Mouse (Mus musculus): ENCODE measurements around the gene Slc6a16. TPM values are rescaled to one million over a fixed set of nuclear protein-coding genes. Genes with fewer than 3 reads are reported as not detected.

Gene Slc6a16
- polyA plus RNA-seq, 1 experiment from 2014 or later = 0.24 TPM

DNA sequence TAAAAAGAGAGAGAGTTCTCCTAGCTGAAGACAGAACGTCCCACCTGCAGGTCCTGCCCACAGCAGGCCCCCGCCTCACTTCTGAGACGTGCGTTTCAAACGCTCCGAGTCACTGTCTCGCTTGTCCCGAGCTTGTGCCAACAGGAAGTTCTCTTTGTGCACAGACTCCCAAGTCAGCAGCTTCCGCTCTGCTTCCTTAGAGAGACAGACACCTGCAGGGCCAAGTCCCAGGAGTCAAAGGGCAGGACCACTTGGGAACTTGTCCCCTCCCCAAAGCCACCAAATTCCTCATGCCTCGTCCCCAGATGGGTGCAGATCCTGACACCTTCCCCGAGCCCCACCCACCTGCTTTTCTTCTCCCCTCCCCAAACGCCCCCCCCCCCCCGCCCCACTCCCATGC is 64.0 kb downstream of the Slc6a16 start:
- no peak for ATAC-seq
- WGBS = 13% methylated on average over 11 of the region's 13 CpGs
- H3K9ac ChIP-seq (replicated peaks) = peak overlapping the region; percentile 41; the same call in 1 of the 2 replicates

DNA sequence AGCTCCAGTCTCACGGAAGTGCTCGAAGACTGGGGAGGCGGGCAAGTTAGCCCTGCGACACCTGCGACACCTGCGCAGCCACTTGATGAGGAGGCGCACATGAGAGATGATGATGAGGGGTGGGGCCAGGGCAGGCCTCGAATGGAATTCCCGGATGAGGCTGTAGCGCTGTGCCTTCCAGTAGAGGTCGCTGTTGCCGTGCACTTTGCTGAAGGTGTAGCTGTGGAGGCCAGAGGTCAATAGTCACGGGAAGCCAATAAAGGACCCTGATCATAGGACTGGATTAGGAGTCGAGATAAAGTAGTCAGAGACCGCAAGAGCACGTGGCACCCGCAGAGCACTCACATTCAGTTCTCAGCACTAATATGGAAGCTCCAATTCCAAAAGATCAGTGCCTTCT is 64.4 kb downstream of the Slc6a16 start:
- H3K9ac ChIP-seq (replicated peaks) = peak overlapping the region; percentile 41; the same call in 1 of the 2 replicates
- WGBS = 3% methylated on average over 17 of the region's 17 CpGs
- H3K27ac ChIP-seq = no peak overlapping the region
- peaks cover 3% of the 10 kb centered on the region; the same call in 1 of the 2 replicates for H3K27me3 ChIP-seq
- peak overlapping the region; percentile 23 for H3K4me3 ChIP-seq (replicated peaks)
- ATAC-seq = peak; percentile 65
- 0 out of 2 replicates have a peak, but pooled peaks cover 6% of the 10 kb centered on the region for H3K36me3 ChIP-seq
- peaks cover 32% of the 10 kb centered on the region for H3K4me1 ChIP-seq (replicated peaks)
- H3K9me3 ChIP-seq = no peaks in the 10 kb centered on the region
- H3K4me2 ChIP-seq (replicated peaks) = peak overlapping the region; percentile 47

More for the DNA sequence above, 64.0 kb downstream of the Slc6a16 start:
- Histone ChIP-seq H3K36me3 (0 out of 2 replicates have a peak, but pooled peaks cover 6% of the 10 kb centered on the region), H3K27ac (no peak overlapping the region), H3K4me1 (replicated peaks) (peaks cover 32% of the 10 kb centered on the region), H3K4me2 (replicated peaks) (peak overlapping the region; percentile 47), H3K27me3 (peaks cover 3% of the 10 kb centered on the region; the same call in 1 of the 2 replicates), H3K9me3 (no peaks in the 10 kb centered on the region), H3K4me3 (replicated peaks) (peak overlapping the region; percentile 23)

GRCm38 (mm10) chr7:45308551-45309240 is 67.8 kb downstream of the Slc6a16 start:
- no peak for ATAC-seq

GRCm38 (mm10) chr7:45309455-45309854 is 68.6 kb downstream of the Slc6a16 start:
- Histone ChIP-seq H3K4me2 (replicated peaks) (no peak overlapping the region), H3K36me3 (no peaks in the 10 kb centered on the region), H3K4me1 (replicated peaks) (peaks cover 35% of the 10 kb centered on the region), H3K9me3 (no peaks in the 10 kb centered on the region), H3K27ac (peak overlapping the region; percentile 39; the same call in 1 of the 2 replicates), H3K4me3 (replicated peaks) (no peak overlapping the region), H3K9ac (replicated peaks) (no peak overlapping the region), H3K27me3 (no peaks in the 10 kb centered on the region)
- peak; percentile 21; the same call in 1 of the 2 replicates for ATAC-seq
- 10% methylated on average over 9 of the region's 9 CpGs for WGBS

More at GRCm38 (mm10) chr7:45308551-45309240, 67.8 kb downstream of the Slc6a16 start:
- peak overlapping the region; percentile 39; the same call in 1 of the 2 replicates for H3K27ac ChIP-seq
- no peaks in the 10 kb centered on the region for H3K9me3 ChIP-seq
- H3K9ac ChIP-seq (replicated peaks) = peak overlapping the region; percentile 29; the same call in 1 of the 2 replicates
- peaks cover 2% of the 10 kb centered on the region; the same call in 1 of the 2 replicates for H3K27me3 ChIP-seq
- WGBS = 66% methylated on average over 15 of the region's 15 CpGs
- H3K36me3 ChIP-seq = 0 out of 2 replicates have a peak, but pooled peaks cover under 1% of the 10 kb centered on the region
- H3K4me2 ChIP-seq (replicated peaks) = no peak overlapping the region
- H3K4me1 ChIP-seq (replicated peaks) = peaks cover 35% of the 10 kb centered on the region
- H3K4me3 ChIP-seq (replicated peaks) = no peak overlapping the region

DNA sequence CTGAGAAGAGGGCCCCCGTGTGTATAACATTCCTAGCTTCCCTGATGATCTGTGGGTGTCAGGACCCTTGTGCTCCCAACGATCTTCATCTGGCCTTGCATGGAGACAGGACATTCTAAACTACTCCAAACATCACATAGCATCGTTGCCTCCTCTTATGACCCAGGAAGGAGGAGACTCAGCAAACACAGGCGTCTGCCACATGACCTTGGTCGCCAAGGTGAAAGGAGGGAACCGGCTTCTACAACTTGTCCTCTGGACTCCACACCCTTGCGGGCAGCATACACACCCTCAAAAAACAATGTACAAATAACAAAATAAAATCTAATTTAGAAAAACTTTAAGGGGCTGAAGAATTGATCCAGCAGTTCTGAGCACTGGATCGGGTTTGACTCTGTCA is 71.1 kb downstream of the Slc6a16 start:
- H3K9me3 ChIP-seq = no peaks in the 10 kb centered on the region
- H3K4me3 ChIP-seq (replicated peaks) = no peak overlapping the region
- no peak overlapping the region for H3K4me2 ChIP-seq (replicated peaks)
- no peaks in the 10 kb centered on the region for H3K36me3 ChIP-seq
- no peaks in the 10 kb centered on the region for H3K27me3 ChIP-seq
- WGBS = 79% methylated on average over 8 of the region's 8 CpGs
- H3K9ac ChIP-seq (replicated peaks) = no peak overlapping the region
- peaks cover 24% of the 10 kb centered on the region for H3K4me1 ChIP-seq (replicated peaks)
- no peak overlapping the region for H3K27ac ChIP-seq
- ATAC-seq = no peak

- Histone ChIP-seq H3K9me3 (no peaks in the 10 kb centered on the region), H3K9ac (replicated peaks) (no peak overlapping the region), H3K27ac (peak overlapping the region; percentile 25; the same call in 1 of the 2 replicates), H3K4me1 (replicated peaks) (peaks cover 24% of the 10 kb centered on the region), H3K4me2 (replicated peaks) (no peak overlapping the region), H3K4me3 (replicated peaks) (no peak overlapping the region), H3K27me3 (no peaks in the 10 kb centered on the region), H3K36me3 (no peaks in the 10 kb centered on the region)
- WGBS = 37% methylated on average over 10 of the region's 10 CpGs
- no peak for ATAC-seq
These were observed 72.0 kb downstream of the Slc6a16 start for GRCm38 (mm10) chr7:45312686-45313453.

DNA sequence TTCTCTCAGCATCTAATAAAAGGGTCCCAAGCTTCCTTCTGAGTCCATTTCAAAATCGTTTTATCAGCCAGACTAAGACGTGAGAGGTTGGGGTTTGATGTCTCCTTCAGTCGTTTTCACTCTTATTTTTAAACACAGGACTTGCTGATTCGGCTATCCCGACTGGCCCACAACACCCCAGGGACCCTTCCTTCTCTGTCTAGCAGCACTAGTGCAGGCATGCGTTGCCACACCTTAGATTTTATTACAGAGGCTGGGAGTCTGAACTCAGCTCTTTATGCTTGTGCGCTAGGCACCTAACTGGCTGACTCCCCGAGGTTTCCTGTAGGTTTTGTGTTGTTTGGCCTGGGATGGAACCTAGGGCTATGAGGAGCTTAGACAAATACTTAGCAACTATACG is 72.6 kb downstream of the Slc6a16 start:
- no peak overlapping the region for H3K9ac ChIP-seq (replicated peaks)
- H3K27me3 ChIP-seq = no peaks in the 10 kb centered on the region
- WGBS = 46% methylated on average over 9 of the region's 9 CpGs
- no peak for ATAC-seq
- no peaks in the 10 kb centered on the region for H3K9me3 ChIP-seq
- H3K4me1 ChIP-seq (replicated peaks) = peaks cover 24% of the 10 kb centered on the region
- peak overlapping the region; percentile 25; the same call in 1 of the 2 replicates for H3K27ac ChIP-seq
- no peak overlapping the region for H3K4me2 ChIP-seq (replicated peaks)
- no peak overlapping the region for H3K4me3 ChIP-seq (replicated peaks)
- no peaks in the 10 kb centered on the region for H3K36me3 ChIP-seq

DNA sequence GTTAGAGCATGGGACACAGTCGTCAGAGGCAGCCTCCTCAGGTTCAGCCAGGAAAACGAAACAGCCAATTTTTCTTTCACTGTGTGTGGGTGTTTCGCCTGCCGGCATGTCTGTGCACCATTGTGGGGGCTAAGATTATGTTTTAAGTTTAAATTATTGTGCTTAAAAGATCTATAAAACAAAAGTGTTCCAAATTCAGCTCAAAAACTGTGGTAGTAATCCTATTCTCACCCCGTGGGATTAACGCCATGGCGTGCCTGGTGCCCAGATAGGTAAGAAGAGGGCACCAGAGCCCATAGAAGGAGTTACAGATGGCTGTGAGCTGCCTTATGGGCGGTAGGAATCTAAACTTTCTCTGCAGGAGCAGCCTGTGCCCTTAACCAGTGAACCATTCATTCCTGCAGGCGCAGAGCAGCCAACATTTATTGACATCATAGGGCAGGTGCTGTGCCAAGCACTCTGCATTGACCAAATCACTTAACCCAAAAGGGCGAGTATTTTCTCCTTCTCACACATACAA is 74.4 kb downstream of the Slc6a16 start:
- H3K4me3 ChIP-seq (replicated peaks) = no peak overlapping the region
- ATAC-seq = no peak
- no peak overlapping the region for H3K27ac ChIP-seq
- H3K4me1 ChIP-seq (replicated peaks) = peaks cover 9% of the 10 kb centered on the region
- H3K9ac ChIP-seq (replicated peaks) = no peak overlapping the region
- no peaks in the 10 kb centered on the region for H3K27me3 ChIP-seq
- WGBS = 88% methylated on average over 10 of the region's 10 CpGs
- no peak overlapping the region for H3K4me2 ChIP-seq (replicated peaks)
- H3K9me3 ChIP-seq = no peaks in the 10 kb centered on the region
- no peaks in the 10 kb centered on the region for H3K36me3 ChIP-seq

DNA sequence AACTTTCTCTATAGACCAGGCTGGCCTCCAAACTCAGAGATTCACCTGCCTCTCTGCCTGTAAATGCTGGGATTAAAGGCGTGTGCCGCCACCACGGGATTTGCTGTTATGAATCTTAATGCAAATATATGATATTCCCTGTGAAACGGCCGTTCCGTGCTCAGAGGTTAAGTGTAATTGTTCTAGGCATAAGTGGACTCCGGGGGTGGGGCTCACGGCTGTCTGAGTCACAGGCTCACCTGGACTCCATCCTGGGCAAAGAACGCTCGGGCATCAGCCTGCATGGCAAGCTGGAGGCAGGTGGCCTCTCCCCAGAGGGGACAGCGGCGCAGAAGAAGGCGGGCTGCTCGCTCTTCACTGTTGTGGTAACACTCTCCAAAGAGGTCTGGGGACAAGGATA is 75.7 kb downstream of the Slc6a16 start:
- Histone ChIP-seq H3K36me3 (no peaks in the 10 kb centered on the region), H3K9ac (replicated peaks) (no peak overlapping the region), H3K27ac (no peak overlapping the region), H3K4me1 (replicated peaks) (peaks cover 9% of the 10 kb centered on the region), H3K4me2 (replicated peaks) (no peak overlapping the region), H3K9me3 (no peaks in the 10 kb centered on the region), H3K27me3 (no peaks in the 10 kb centered on the region), H3K4me3 (replicated peaks) (no peak overlapping the region)
- ATAC-seq = no peak
- 95% methylated on average over 14 of the region's 14 CpGs for WGBS

DNA sequence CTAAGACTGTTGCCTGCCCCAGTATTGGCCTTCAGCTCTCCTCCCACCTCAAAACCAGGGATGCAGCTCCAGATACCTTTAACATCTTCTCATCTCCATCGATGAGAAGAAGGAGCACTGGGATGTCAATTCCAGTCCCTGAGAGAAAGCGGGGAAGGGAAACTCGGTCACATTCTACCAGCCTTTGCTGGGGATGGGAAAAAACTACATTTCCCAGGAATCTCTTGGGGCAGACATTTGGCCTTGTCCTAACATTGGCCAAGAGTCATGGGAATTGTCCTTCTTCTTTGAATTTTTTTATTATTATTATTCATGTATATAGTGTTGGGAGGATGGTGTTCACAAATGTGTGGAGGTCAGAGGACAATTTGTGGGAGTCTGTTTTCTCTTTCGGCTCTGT is 81.4 kb downstream of the Slc6a16 start:
- ATAC-seq = no peak
- Histone ChIP-seq H3K4me2 (replicated peaks) (no peak overlapping the region), H3K9me3 (peaks cover 4% of the 10 kb centered on the region; the same call in 1 of the 2 replicates), H3K27me3 (no peaks in the 10 kb centered on the region), H3K27ac (no peak overlapping the region), H3K4me1 (replicated peaks) (no peaks in the 10 kb centered on the region), H3K36me3 (0 out of 2 replicates have a peak, but pooled peaks cover 3% of the 10 kb centered on the region), H3K9ac (replicated peaks) (no peak overlapping the region), H3K4me3 (replicated peaks) (no peak overlapping the region)
- WGBS = 88% methylated on average over 4 of the region's 4 CpGs

All from midbrain, embryonic 13.5 days (tissue).